Mouse (Mus musculus) thymus, adult 2 months (tissue): Measurements from ENCODE around the gene Sema6b. TPM values are rescaled to one million over a fixed set of nuclear protein-coding genes. Genes with fewer than 3 reads are reported as not detected.
"Not testable (repeated sequence)": the region's sequence is repeated elsewhere in the genome, so short reads cannot be mapped to it uniquely, and the experiment has no call there.

Experiments
- DNase-seq: peaks from one replicate; pipeline ENCODE4 v3.0.0; 2021
- H3K27ac ChIP-seq: fragments of 200-500 bp; 2 replicates; pipeline ENCODE4 v1.5.1; 2012; ENCODE audit warnings: low read length, control low read depth; ENCODE audit not compliant: control insufficient read depth, insufficient read depth
- H3K27me3 ChIP-seq: fragments of 200-500 bp; 2 replicates; pipeline ENCODE4 v1.6.1; 2012; ENCODE audit warnings: mild to moderate bottlenecking, low read length, moderate library complexity, mixed read lengths; ENCODE audit not compliant: control insufficient read depth, insufficient read depth
- H3K36me3 ChIP-seq: fragments of 200-500 bp; 2 replicates; pipeline ENCODE4 v1.6.1; 2012; ENCODE audit warnings: mild to moderate bottlenecking, low read length, moderate library complexity; ENCODE audit not compliant: control insufficient read depth, insufficient read depth
- H3K4me1 ChIP-seq: fragments of 200-500 bp; replicated peaks from 2 replicates; pipeline ENCODE4 v1.6.1; 2012; ENCODE audit warnings: low read length; ENCODE audit not compliant: control insufficient read depth, insufficient read depth
- H3K4me3 ChIP-seq: fragments of 200-500 bp; 2 replicates; pipeline ENCODE4 v1.5.1; 2012; ENCODE audit warnings: mild to moderate bottlenecking, low read length, control low read depth, moderate library complexity; ENCODE audit not compliant: control insufficient read depth, insufficient read depth
- CTCF ChIP-seq: fragments of 200-500 bp; IDR thresholded peaks from 2 replicates; pipeline ENCODE4 v1.5.1; 2012; ENCODE audit warnings: mild to moderate bottlenecking, control low read depth, low read length, moderate library complexity, borderline replicate concordance; ENCODE audit not compliant: control insufficient read depth, poor library complexity, insufficient read depth; ENCODE audit errors: extremely low read depth
- POLR2A ChIP-seq: fragments of 200-500 bp; IDR thresholded peaks from 2 replicates; pipeline ENCODE4 v1.6.1; 2012; ENCODE audit warnings: mild to moderate bottlenecking, low read length, control low read depth, moderate library complexity; ENCODE audit not compliant: control insufficient read depth, poor library complexity, insufficient read depth; ENCODE audit errors: extremely low read depth
- WGBS: fragments of 180-500 bp; shearing (Covaris S2); methylation state at CpG from one replicate; pipeline ENCODE4 v1.1.7; 2018; 5-methylcytosine and 5-hydroxymethylcytosine counted together
- polyA plus RNA-seq: library from polyadenylated mRNA; depleted of rRNA; stranded (reverse); fragments of >200 nt; gene quantifications from 2 replicates; pipeline ENCODE4 v1.2.3, GENCODE M21; 2012

Gene Sema6b
- polyA plus RNA-seq, 1 experiment = 3.8 TPM

DNA sequence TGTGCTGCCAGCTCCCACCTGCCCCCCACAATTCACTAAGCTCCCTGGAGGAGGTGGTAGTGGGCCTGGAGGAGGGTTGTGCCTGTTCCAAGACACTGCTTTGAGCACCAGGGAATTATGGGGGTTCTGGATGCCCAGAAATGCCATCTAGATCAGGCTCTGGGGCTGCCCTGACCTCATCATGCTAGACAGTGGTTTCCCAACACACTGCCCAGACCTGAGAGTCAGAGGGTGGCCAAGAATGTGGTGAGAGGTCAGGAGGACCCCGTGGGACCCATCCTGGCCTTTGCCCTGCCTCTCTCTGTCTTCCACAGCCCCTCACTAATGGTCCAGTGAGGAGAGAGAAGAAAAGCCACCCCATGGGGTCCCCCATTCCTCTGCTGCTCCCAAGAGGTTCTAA is 29.1 kb downstream of the Sema6b start:
- no peak for DNase-seq
- H3K4me3 ChIP-seq = no peak overlapping the region
- TF ChIP-seq POLR2A (no peak), CTCF (no peak)
- no peaks in the 10 kb centered on the region for H3K4me1 ChIP-seq
- WGBS = 79% methylated on average over 1 of the region's 1 CpGs
- H3K36me3 ChIP-seq = no peaks in the 10 kb centered on the region
- H3K27ac ChIP-seq = no peak overlapping the region
- no peaks in the 10 kb centered on the region for H3K27me3 ChIP-seq

DNA sequence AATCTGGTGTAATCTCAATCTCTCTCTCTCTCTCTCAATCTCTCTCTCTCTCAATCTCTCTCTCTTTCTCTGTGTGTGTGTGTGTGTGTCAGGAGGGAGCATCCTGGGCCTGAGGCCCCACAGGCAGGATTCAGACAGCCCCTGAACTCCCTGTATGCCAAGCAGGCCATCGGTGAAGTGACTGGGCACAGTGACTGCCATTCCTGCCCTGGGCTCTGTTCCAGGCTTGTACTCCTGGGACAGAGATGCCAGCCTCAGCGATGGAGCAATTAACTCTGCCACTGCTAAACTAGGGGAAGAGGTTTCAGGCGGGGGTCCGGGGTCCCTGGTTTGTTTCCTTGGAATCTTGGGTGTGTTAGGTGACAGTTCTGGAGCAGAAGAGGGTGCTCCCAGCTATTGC is 29.6 kb downstream of the Sema6b start:
- Histone ChIP-seq H3K27ac (no peak overlapping the region), H3K27me3 (no peaks in the 10 kb centered on the region), H3K4me3 (no peak overlapping the region), H3K4me1 (no peaks in the 10 kb centered on the region), H3K36me3 (no peaks in the 10 kb centered on the region)
- TF ChIP-seq POLR2A (no peak), CTCF (no peak)
- DNase-seq = no peak
- 88% methylated on average over 4 of the region's 4 CpGs for WGBS

- TF ChIP-seq POLR2A (no peak), CTCF (no peak)
- H3K27me3 ChIP-seq = no peaks in the 10 kb centered on the region
- DNase-seq = no peak
- no peak within 1 kb of the TSS for H3K4me3 ChIP-seq
- 91% methylated on average over 10 of the region's 10 CpGs for WGBS
- no peak within 1 kb of the TSS for H3K27ac ChIP-seq
- no peaks in the 10 kb centered on the region for H3K36me3 ChIP-seq
- no peaks in the 10 kb centered on the region for H3K4me1 ChIP-seq
These were observed 30.7 kb downstream of the Sema6b start, which contains the start of gene Plin4 for GRCm38 (mm10) chr17:56109219-56110051. TSS of gene Plin4 (minus strand) at chr17:56109803.

GRCm38 (mm10) chr17:56108334-56109044 is 31.7 kb downstream of the Sema6b start:
- TF ChIP-seq CTCF (no peak), POLR2A (no peak)
- no peak overlapping the region for H3K4me3 ChIP-seq
- H3K36me3 ChIP-seq = no peaks in the 10 kb centered on the region
- H3K4me1 ChIP-seq = no peaks in the 10 kb centered on the region
- no peak for DNase-seq
- H3K27ac ChIP-seq = no peak overlapping the region
- no peaks in the 10 kb centered on the region for H3K27me3 ChIP-seq
- 85% methylated on average over 6 of the region's 6 CpGs for WGBS

GRCm38 (mm10) chr17:56107736-56108135 is 32.4 kb downstream of the Sema6b start:
- DNase-seq = no peak
- Histone ChIP-seq H3K4me3 (no peak overlapping the region), H3K4me1 (no peaks in the 10 kb centered on the region), H3K27ac (no peak overlapping the region), H3K27me3 (no peaks in the 10 kb centered on the region), H3K36me3 (no peaks in the 10 kb centered on the region)
- TF ChIP-seq CTCF (no peak), POLR2A (no peak)
- 71% methylated on average over 2 of the region's 2 CpGs for WGBS

DNA sequence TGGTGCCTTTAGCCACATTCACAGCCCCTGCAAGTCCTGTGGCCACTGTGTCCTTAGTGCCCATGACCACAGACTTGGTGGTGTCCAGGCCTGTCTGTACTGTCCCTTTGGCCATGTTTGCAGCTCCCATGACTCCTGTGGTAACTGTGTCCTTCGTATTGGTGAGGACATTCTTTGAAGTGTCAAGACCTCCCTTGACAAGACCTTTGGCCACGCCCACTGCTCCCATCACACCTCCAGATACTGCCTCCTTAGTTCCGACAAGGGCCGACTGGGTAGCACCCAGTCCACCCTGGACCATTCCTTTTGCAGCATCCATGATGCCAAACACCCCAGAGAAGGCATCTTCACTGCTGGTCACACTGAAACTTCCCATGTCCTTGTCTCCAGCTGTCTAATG is 33.2 kb downstream of the Sema6b start:
- Histone ChIP-seq H3K27me3 (no peaks in the 10 kb centered on the region), H3K4me1 (no peaks in the 10 kb centered on the region), H3K4me3 (no peak overlapping the region), H3K36me3 (no peaks in the 10 kb centered on the region), H3K27ac (no peak overlapping the region)
- no peak for DNase-seq
- TF ChIP-seq POLR2A (no peak), CTCF (no peak)
- WGBS = 95% methylated on average over 4 of the region's 4 CpGs

GRCm38 (mm10) chr17:56106436-56106835 is 33.7 kb downstream of the Sema6b start:
- H3K27me3 ChIP-seq, H3K36me3 ChIP-seq, H3K27ac ChIP-seq, H3K4me1 ChIP-seq, DNase-seq, H3K4me3 ChIP-seq: not testable (repeated sequence)
- 100% methylated on average over 4 of the region's 4 CpGs for WGBS

DNA sequence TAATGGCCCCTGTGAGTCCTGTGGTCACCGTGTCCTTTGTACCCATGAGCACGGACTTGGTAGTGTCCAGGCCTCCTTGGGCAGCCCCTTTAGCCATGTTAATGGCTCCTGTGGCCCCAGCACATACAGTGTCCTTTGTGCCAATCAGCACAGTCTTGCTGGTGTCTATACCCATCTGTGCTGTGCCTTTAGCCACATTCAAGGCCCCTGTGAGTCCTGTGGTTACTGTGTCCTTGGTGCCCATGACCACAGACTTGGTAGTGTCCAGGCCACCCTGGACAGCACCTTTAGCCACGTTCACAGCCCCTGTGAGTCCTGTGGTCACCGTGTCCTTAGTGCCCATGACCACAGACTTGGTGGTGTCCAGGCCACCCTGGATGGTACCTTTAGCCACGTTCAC is 35.3 kb downstream of the Sema6b start:
- H3K27ac ChIP-seq, H3K4me3 ChIP-seq, H3K4me1 ChIP-seq, H3K36me3 ChIP-seq, H3K27me3 ChIP-seq, DNase-seq: not testable (repeated sequence)
- WGBS = 93% methylated on average over 2 of the region's 5 CpGs
